Mouse (Mus musculus) 3134 (cell line): ENCODE data around the gene Tnfrsf8.
"Not testable (repeated sequence)": the region's sequence is repeated elsewhere in the genome, so short reads cannot be mapped to it uniquely, and the experiment has no call there.

Experiments used
- DNase-seq: peaks from one replicate; pipeline ENCODE4 v3.0.0-alpha.2; 2011; ENCODE audit warnings: low spot score; ENCODE audit not compliant: insufficient read length; ENCODE audit errors: extremely low read depth

The Tnfrsf8 gene

DNA sequence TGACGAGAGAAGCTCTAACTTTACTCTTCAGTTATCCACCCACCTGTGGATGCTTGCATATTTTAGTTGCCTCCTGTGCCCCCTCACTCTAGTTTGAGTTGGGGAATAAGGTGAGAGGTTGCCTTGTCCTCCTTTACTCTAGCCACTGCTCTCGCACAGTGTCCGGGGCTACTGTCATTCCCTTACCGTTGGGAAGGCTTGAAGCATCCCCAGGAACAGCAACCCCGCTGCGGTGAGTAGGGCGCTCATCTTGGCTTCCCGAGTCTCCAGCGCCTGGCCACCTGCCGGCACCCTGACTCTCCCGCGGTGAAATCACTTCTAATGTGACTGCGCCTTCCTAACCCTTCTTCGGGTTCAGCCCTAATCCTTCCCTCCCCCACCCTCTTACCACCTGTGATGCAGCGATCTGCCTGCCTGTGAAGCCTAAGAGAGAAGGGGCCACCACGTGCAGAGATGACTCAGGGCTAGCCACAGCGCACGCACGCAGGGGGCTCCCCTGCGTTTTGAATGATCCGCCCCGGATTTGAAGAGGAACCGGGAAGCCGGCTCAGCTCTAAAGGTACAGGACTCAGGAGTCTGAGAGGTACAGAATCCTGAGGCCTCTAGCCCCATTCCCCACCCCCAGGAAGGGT lies at the start of gene Tnfrsf8:
Tnfrsf8 (minus strand) TSS at position 329 of the 632 bp plus-strand sequence.
- no peak for DNase-seq

GRCm38 (mm10) chr4:145361635-145362034 lies 46.7 kb upstream of the Tnfrsf8 start:
- not testable (repeated sequence) for DNase-seq

- DNase-seq, result no peak
Observed at GRCm38 (mm10) chr4:145361065-145361464, 46.1 kb upstream of the Tnfrsf8 start.

DNA sequence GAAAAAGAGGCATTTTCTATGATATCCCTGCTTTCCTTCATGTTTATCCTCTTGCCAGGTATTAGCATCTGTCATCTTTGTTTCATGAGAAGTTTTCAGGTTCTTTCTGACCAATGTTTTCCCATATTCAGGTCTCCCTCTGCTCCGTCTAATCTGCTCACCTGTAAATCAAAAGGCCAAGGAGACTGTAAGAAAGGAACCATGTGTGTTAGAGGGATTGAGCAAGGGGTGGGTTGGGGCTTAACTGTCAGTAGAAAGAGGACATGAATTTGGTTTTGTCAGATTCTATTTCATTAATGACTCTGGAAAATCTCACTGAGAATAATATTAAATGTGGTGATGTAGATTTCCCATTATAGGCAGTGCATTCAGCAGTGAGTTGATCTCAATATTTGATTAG lies 45.6 kb upstream of the Tnfrsf8 start:
- DNase-seq, result no peak

GRCm38 (mm10) chr4:145356234-145356633 lies 41.3 kb upstream of the Tnfrsf8 start:
- DNase-seq, result no peak

GRCm38 (mm10) chr4:145353855-145354254 lies 38.9 kb upstream of the Tnfrsf8 start:
- DNase-seq, result no peak

- no peak for DNase-seq
Observed at GRCm38 (mm10) chr4:145344948-145345347, 30.0 kb upstream of the Tnfrsf8 start.

DNA sequence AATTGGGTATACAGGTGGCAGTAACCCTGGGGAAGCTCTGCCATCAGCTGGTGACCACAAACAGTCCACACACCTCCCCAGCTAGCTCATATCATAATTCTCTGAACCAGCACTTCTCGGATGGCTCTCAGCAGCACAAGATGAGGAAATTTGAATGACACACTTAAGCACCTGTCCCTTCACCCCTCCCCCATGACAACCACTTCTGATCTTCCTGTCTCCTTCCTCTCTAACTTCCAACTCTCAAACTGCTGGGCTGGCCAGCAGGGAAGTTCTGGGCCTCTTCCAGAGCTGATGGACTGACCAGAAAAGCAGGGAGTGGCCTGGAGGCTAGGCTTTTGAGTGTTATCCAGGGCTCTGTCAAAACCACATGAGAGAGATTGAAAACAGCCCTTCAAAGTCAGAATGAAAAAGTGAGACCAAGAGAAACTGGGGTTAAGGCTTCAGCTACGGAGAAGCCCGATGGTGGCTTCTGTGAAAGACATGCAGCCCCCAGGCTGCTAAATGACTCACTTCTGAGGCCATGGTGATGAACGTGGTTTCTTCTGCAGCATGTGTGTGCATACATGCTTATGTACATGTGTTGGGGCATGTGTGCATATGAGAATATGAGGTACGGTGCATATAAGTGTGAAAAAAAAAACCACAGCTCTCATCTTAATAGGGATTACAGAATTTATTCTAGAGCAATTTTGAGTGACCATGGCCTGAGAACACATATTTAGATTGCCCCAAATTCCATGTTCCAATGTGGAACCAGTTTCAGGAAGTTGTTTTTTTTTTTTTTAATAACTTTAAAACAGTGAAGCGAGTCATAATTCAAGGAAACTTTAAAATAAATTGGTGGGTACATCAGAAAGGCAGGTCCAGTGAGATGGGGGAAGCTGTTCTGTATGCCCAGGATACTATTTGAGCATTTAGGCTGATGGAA lies 27.2 kb upstream of the Tnfrsf8 start:
- DNase-seq, result no peak

GRCm38 (mm10) chr4:145337906-145338858 lies 23.2 kb upstream of the Tnfrsf8 start:
- no peak for DNase-seq

GRCm38 (mm10) chr4:145336587-145336986 lies 21.6 kb upstream of the Tnfrsf8 start:
- no peak for DNase-seq

- DNase-seq, result no peak
Observed at GRCm38 (mm10) chr4:145336019-145336418, 21.1 kb upstream of the Tnfrsf8 start.

GRCm38 (mm10) chr4:145323631-145324030 lies 8.7 kb upstream of the Tnfrsf8 start:
- no peak for DNase-seq

- no peak for DNase-seq
Observed at GRCm38 (mm10) chr4:145322995-145323627, 8.1 kb upstream of the Tnfrsf8 start.

GRCm38 (mm10) chr4:145322211-145322610 lies 7.2 kb upstream of the Tnfrsf8 start:
- DNase-seq, result no peak

- DNase-seq, result no peak
Observed at GRCm38 (mm10) chr4:145320624-145321023, 5.7 kb upstream of the Tnfrsf8 start.

DNA sequence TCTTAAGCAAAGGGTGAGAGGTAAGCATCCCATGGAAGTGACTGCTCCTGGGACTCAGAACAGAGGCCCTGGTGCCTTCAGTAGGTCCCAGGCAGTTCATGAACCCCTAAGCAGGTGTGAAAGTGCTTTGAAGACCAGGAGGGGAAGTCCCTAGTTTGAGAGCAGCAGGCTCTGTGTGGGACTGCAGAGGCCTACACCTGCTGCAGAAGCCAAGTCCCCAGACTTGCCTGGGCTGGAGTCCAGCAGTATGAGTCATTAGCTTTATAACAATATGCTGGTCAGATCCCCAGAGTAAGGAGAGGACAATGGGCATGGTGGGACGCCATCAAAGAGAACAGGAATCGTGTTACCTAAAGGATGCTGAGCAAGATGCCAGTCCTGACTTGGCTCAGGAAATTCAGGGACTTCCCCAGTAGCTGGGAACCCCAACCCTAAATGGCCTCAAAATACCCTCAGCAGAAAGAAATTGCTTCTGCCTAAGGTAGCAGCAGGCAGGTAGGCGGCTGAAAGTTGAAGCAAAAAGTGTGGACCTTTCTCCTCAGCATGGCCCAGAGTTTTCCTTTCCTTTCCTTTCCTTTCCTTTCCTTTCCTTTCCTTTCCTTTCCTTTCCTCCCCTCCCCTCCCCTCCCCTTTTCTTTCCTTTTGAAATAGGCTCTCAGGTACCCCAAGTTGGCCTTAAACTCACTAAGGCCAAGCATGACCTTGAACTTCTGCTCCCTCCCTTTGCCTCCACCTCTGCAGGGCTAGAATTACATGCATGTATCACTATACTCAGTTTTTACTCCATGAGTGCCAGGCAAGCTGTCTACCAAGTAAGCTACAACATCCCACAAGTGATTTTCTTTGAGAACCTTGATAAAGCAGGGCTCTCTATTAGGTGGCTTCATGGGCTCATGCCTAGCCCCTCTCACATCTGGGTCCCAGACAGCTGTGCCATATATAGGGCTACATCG lies 4.6 kb upstream of the Tnfrsf8 start:
- DNase-seq, result peak; percentile 26

GRCm38 (mm10) chr4:145316708-145317107 lies 1.7 kb upstream of the Tnfrsf8 start:
- no peak for DNase-seq

DNA sequence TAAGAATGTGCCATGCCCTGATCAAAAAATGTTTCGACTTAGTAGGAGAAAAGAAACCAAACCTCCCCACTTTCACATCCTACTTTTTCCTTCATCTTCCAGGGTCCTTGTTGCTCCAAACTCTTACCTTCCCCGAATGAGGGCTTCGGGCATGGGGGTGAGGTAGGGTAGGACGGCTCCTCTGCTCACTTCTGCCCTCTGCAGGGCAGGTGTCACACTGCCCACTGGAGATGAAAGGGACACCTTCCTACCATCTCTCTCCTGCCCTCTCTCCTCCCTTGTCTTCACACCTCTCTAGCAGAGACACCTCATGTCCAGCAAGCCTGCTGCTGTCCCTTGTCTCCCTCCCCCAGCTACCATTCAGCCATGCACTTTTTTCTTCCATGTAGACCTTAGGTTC lies 998 bp downstream of the Tnfrsf8 start:
- DNase-seq, result no peak

- DNase-seq, result no peak
Observed at GRCm38 (mm10) chr4:145313256-145313655, 1.7 kb downstream of the Tnfrsf8 start.
